Mouse (Mus musculus) intestine, postnatal 0 days (tissue): Measurements from ENCODE around the gene Pak6. TPM values are rescaled to one million over a fixed set of nuclear protein-coding genes. Genes with fewer than 3 reads are reported as not detected.

ENCODE experiments used
- ATAC-seq: fragments of 200-750 bp; cut with Nextera tagmentation; 2 replicates; pipeline ENCODE4 v1.8.0; 2017; ENCODE audit warnings: mild to moderate bottlenecking, moderate TSS enrichment, moderate library complexity
- H3K27ac ChIP-seq: fragments of 300-500 bp; sonication (generic); 2 replicates; pipeline ENCODE4 v1.5.1; 2014; ENCODE audit warnings: mild to moderate bottlenecking, low read depth, low read length, moderate library complexity
- H3K27me3 ChIP-seq: fragments of 300-500 bp; sonication (generic); replicated peaks from 2 replicates; pipeline ENCODE4 v1.6.1; 2014; ENCODE audit warnings: low read length, mixed read lengths; ENCODE audit not compliant: control insufficient read depth, insufficient read depth
- H3K36me3 ChIP-seq: fragments of 300-500 bp; sonication (generic); 2 replicates; pipeline ENCODE4 v1.6.1; 2014; ENCODE audit warnings: mild to moderate bottlenecking, moderate library complexity; ENCODE audit not compliant: control insufficient read depth, insufficient read depth
- H3K4me1 ChIP-seq: fragments of 300-500 bp; sonication (generic); replicated peaks from 2 replicates; pipeline ENCODE4 v1.6.1; 2014; ENCODE audit warnings: antibody characterized with exemption, low read length, mixed read lengths; ENCODE audit not compliant: control insufficient read depth, insufficient read depth
- H3K4me2 ChIP-seq: fragments of 300-500 bp; sonication (generic); replicated peaks from 2 replicates; pipeline ENCODE4 v1.6.1; 2014; ENCODE audit warnings: low read depth, mild to moderate bottlenecking, moderate library complexity
- H3K4me3 ChIP-seq: fragments of 300-500 bp; sonication (generic); 2 replicates; pipeline ENCODE4 v1.5.1; 2014; ENCODE audit warnings: low read depth, low read length
- H3K9ac ChIP-seq: fragments of 300-500 bp; sonication (generic); 2 replicates; pipeline ENCODE4 v1.6.1; 2014; ENCODE audit warnings: mild to moderate bottlenecking, low read depth, low read length
- H3K9me3 ChIP-seq: fragments of 300-500 bp; sonication (generic); 2 replicates; pipeline ENCODE4 v1.6.1; 2016; ENCODE audit warnings: mixed run types; ENCODE audit not compliant: control insufficient read depth
- CTCF ChIP-seq: sonication (generic); IDR thresholded peaks from 2 replicates; pipeline ENCODE4 v1.5.1; 2016; ENCODE audit warnings: low read depth, mild to moderate bottlenecking, control low read depth, antibody characterized with exemption, moderate library complexity
- WGBS: fragments of 180-500 bp; shearing (Covaris S2); extraction: QIAGEN DNeasy Blood & Tissue Kit; methylation state at CpG from one replicate; pipeline ENCODE4 v1.1.7; 2014; 5-methylcytosine and 5-hydroxymethylcytosine counted together
- polyA plus RNA-seq: library from polyadenylated mRNA; unstranded; fragments of >200 nt; fragmentation: Nextera tagmentation; extraction: Ambion mirVana; gene quantifications from 2 replicates; pipeline ENCODE4 v1.2.1, GENCODE M21; 2015

Gene Pak6
- polyA plus RNA-seq, 1 experiment from 2014 or later: 0.90 TPM

- ATAC-seq: no peak
- no peaks in the 10 kb centered on the region for H3K9me3 ChIP-seq
- no peaks in the 10 kb centered on the region for H3K36me3 ChIP-seq
- H3K27me3 ChIP-seq: no peaks in the 10 kb centered on the region
- H3K4me1 ChIP-seq: no peaks in the 10 kb centered on the region
- no peak for TF ChIP-seq CTCF
- 79% methylated on average over 10 of the region's 10 CpGs for WGBS
- no peak overlapping the region for H3K27ac ChIP-seq
- H3K4me2 ChIP-seq: no peak overlapping the region
- H3K9ac ChIP-seq: no peak overlapping the region
- H3K4me3 ChIP-seq: no peak overlapping the region
Observed at GRCm38 (mm10) chr2:118689875-118690274, 26.8 kb downstream of the Pak6 start.

- TF ChIP-seq CTCF: no peak
- 85% methylated on average over 19 of the region's 19 CpGs for WGBS
- Histone ChIP-seq H3K27ac (no peak overlapping the region), H3K36me3 (no peaks in the 10 kb centered on the region), H3K27me3 (no peaks in the 10 kb centered on the region), H3K9me3 (no peaks in the 10 kb centered on the region), H3K4me2 (no peak overlapping the region), H3K4me1 (no peaks in the 10 kb centered on the region), H3K4me3 (no peak overlapping the region), H3K9ac (no peak overlapping the region)
- ATAC-seq: no peak
Observed at GRCm38 (mm10) chr2:118693370-118693966, 30.4 kb downstream of the Pak6 start.

GRCm38 (mm10) chr2:118695677-118696232 is 32.7 kb downstream of the Pak6 start:
- peak; percentile 85 for TF ChIP-seq CTCF
- H3K36me3 ChIP-seq: no peaks in the 10 kb centered on the region
- H3K4me2 ChIP-seq: no peak overlapping the region
- no peak overlapping the region for H3K9ac ChIP-seq
- no peak for ATAC-seq
- no peaks in the 10 kb centered on the region for H3K4me1 ChIP-seq
- no peak overlapping the region for H3K4me3 ChIP-seq
- WGBS: 33% methylated on average over 11 of the region's 11 CpGs
- peaks cover 10% of the 10 kb centered on the region for H3K27me3 ChIP-seq
- H3K27ac ChIP-seq: no peak overlapping the region
- no peaks in the 10 kb centered on the region for H3K9me3 ChIP-seq

- H3K36me3 ChIP-seq: no peaks in the 10 kb centered on the region
- 48% methylated on average over 21 of the region's 21 CpGs for WGBS
- no peak for TF ChIP-seq CTCF
Observed at GRCm38 (mm10) chr2:118696451-118697308, 33.6 kb downstream of the Pak6 start.

GRCm38 (mm10) chr2:118697311-118697877 is 34.3 kb downstream of the Pak6 start:
- Histone ChIP-seq H3K4me2 (no peak overlapping the region), H3K27ac (no peak overlapping the region), H3K9me3 (no peaks in the 10 kb centered on the region), H3K27me3 (peaks cover 26% of the 10 kb centered on the region), H3K4me3 (no peak overlapping the region), H3K9ac (no peak overlapping the region), H3K4me1 (0 out of 2 replicates have a peak, but pooled peaks cover 2% of the 10 kb centered on the region), H3K36me3 (no peaks in the 10 kb centered on the region)
- TF ChIP-seq CTCF: no peak
- no peak for ATAC-seq
- 50% methylated on average over 5 of the region's 5 CpGs for WGBS

More at GRCm38 (mm10) chr2:118696451-118697308, 33.6 kb downstream of the Pak6 start:
- no peaks in the 10 kb centered on the region for H3K9me3 ChIP-seq
- H3K4me2 ChIP-seq: no peak overlapping the region
- H3K27me3 ChIP-seq: peaks cover 19% of the 10 kb centered on the region
- H3K27ac ChIP-seq: no peak overlapping the region
- no peak overlapping the region for H3K4me3 ChIP-seq
- H3K9ac ChIP-seq: no peak overlapping the region
- ATAC-seq: no peak
- H3K4me1 ChIP-seq: no peaks in the 10 kb centered on the region

GRCm38 (mm10) chr2:118697955-118698354 is 34.9 kb downstream of the Pak6 start:
- H3K27ac ChIP-seq: no peak overlapping the region
- no peak for TF ChIP-seq CTCF

More at GRCm38 (mm10) chr2:118697955-118698354, 34.9 kb downstream of the Pak6 start:
- Histone ChIP-seq H3K4me2 (no peak overlapping the region), H3K9ac (no peak overlapping the region), H3K36me3 (no peaks in the 10 kb centered on the region), H3K9me3 (no peaks in the 10 kb centered on the region), H3K27me3 (peaks cover 32% of the 10 kb centered on the region), H3K4me3 (no peak overlapping the region), H3K4me1 (0 out of 2 replicates have a peak, but pooled peaks cover 4% of the 10 kb centered on the region)
- ATAC-seq: no peak
- 62% methylated on average over 7 of the region's 7 CpGs for WGBS
